Mouse (Mus musculus) intestine, embryonic 15.5 days (tissue): ENCODE measurements at regions not wholly inside any gene's neighbourhood (a gene's known extent, or its start where the extent isn't known, plus 50 kb on each side); places are given as distances from the start of the nearest gene placed in this dataset.

Experiments
- ATAC-seq: fragments of 200-750 bp; cut with Nextera tagmentation; 2 replicates; pipeline ENCODE4 v1.8.0; 2017; ENCODE audit warnings: moderate TSS enrichment, moderate library complexity
- H3K27ac ChIP-seq: fragments of 300-500 bp; sonication (generic); 2 replicates; pipeline ENCODE4 v1.5.1; 2015; ENCODE audit warnings: mild to moderate bottlenecking, inconsistent platforms
- H3K27me3 ChIP-seq: fragments of 300-500 bp; sonication (generic); replicated peaks from 2 replicates; pipeline ENCODE4 v1.6.1; 2015; ENCODE audit warnings: inconsistent platforms
- H3K36me3 ChIP-seq: fragments of 300-500 bp; sonication (generic); 2 replicates; pipeline ENCODE4 v1.6.1; 2015; ENCODE audit warnings: inconsistent platforms
- H3K4me1 ChIP-seq: fragments of 300-500 bp; sonication (generic); replicated peaks from 2 replicates; pipeline ENCODE4 v1.6.1; 2015; ENCODE audit warnings: inconsistent platforms
- H3K4me2 ChIP-seq: fragments of 300-500 bp; sonication (generic); replicated peaks from 2 replicates; pipeline ENCODE4 v1.6.1; 2015; ENCODE audit warnings: mild to moderate bottlenecking, inconsistent platforms
- H3K4me3 ChIP-seq: fragments of 300-500 bp; sonication (generic); replicated peaks from 2 replicates; pipeline ENCODE4 v1.5.1; 2015; ENCODE audit warnings: inconsistent platforms
- H3K9ac ChIP-seq: fragments of 300-500 bp; sonication (generic); 2 replicates; pipeline ENCODE4 v1.6.1; 2015; ENCODE audit warnings: inconsistent platforms
- H3K9me3 ChIP-seq: fragments of 300-500 bp; sonication (generic); 2 replicates; pipeline ENCODE4 v1.6.1; 2016; ENCODE audit warnings: inconsistent platforms
- WGBS: fragments of 180-500 bp; shearing (Covaris S2); methylation state at CpG from one replicate; pipeline ENCODE4 v1.1.7; 2015; 5-methylcytosine and 5-hydroxymethylcytosine counted together

DNA sequence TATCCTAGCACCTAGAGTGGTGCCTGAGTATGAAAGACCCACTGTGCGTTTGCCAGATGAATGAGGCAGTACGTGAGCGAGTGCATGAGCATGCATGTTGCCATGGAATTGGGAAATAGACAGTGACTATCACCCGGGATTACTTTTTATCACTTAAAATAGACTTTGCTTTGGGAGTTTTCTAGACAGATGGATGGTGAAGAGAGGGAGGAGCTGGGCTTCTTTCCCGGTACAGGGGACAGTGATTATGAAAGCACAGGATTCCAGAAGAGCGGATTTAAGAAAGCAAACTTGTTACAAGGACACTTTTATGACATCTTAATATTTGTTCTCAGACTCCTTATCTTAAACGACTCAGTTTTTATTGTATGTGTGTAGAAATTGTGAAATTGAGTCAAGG lies 86.9 kb upstream of the Plpp4 start:
- Histone ChIP-seq H3K4me3 (no peak overlapping the region), H3K4me2 (no peak overlapping the region), H3K9me3 (no peaks in the 10 kb centered on the region), H3K4me1 (no peaks in the 10 kb centered on the region), H3K36me3 (no peaks in the 10 kb centered on the region), H3K9ac (no peak overlapping the region), H3K27ac (no peak overlapping the region), H3K27me3 (no peaks in the 10 kb centered on the region)
- peak; percentile 90 for ATAC-seq
- WGBS = 65% methylated on average over 7 of the region's 7 CpGs

DNA sequence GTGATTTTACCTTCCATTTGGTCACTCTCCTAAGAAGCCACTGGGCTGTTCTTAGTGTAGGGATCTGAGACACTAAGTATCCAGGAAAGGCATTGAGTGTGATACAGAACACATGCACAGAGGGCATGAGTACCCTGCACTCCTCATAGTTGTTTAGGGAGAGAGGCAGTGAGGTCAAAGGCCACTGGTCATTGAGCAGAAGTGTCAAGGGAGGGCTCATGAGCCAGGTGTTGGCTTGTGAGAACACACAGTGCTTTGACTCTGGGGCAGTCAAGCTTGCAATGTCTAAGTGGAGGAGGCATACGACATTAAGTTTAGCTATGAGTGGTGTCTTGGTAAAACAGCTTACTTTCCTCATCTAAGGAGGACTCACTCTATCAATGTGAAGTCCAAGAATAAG lies 65.9 kb upstream of the Plpp4 start:
- Histone ChIP-seq H3K4me3 (no peak overlapping the region), H3K9ac (no peak overlapping the region), H3K4me1 (no peaks in the 10 kb centered on the region), H3K36me3 (no peaks in the 10 kb centered on the region), H3K27ac (no peak overlapping the region), H3K4me2 (no peak overlapping the region), H3K9me3 (no peaks in the 10 kb centered on the region), H3K27me3 (no peaks in the 10 kb centered on the region)
- no peak for ATAC-seq
- 84% methylated on average over 1 of the region's 1 CpGs for WGBS

DNA sequence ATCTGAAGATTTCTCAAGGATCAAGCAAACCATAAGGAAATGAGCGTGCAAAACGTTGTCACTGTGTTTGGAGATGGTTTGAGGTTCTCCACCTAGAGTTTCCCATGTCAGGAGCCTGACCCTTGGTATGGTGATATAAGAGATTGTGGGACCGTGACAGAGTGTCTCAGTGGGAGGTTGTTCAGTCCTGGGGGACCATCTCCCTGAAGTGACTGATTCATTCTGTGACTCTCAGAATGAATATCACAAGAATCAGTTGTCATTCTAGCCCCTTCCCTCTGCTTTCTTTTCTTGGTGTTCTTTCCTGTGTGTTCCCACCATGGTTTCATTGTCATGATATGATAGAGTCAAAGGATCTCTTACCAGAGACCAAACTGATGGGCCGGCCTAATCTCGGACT lies 49.8 kb upstream of the Plpp4 start:
- Histone ChIP-seq H3K36me3 (no peaks in the 10 kb centered on the region), H3K27me3 (no peaks in the 10 kb centered on the region), H3K4me3 (no peak overlapping the region), H3K9ac (no peak overlapping the region), H3K27ac (no peak overlapping the region), H3K4me1 (no peaks in the 10 kb centered on the region), H3K4me2 (no peak overlapping the region), H3K9me3 (no peaks in the 10 kb centered on the region)
- no peak for ATAC-seq
- WGBS = 83% methylated on average over 5 of the region's 5 CpGs
